Mouse (Mus musculus): ENCODE results near the gene Dlg2.

DNA sequence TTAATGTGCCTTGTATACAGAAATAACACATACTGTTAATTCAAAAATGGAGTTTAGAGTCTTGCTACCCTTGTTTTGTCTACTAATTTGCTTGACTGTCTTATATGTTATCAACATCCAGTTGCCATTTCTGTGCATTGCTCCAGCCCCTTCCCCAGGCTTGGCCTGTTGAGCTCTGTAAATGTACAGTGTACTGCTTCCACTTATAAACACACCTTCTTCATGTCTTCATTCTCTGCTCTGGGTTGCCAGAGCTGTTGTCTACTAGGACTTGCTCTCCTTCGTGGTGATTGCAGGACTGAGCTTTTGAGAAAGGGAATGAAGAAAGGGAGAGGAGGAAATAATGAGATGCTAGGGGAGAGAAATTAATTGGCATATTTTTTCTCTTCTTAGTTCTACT is 227.5 kb downstream of the Dlg2 start:
- no peak for TF ChIP-seq CTCF (IDR thresholded peaks at IDR 0.05; ENCODE audit: low read depth, low read length)
- TF ChIP-seq TAL1 (conservative IDR thresholded peaks at IDR 0.05; ENCODE audit: low read depth, low read length), result no peak
- TF ChIP-seq POLR2AphosphoS5 (IDR thresholded peaks at IDR 0.05; ENCODE audit: insufficient replicate concordance, low read depth, low read length), result no peak
- no peak for TF ChIP-seq GATA1 (IDR thresholded peaks at IDR 0.05; ENCODE audit: borderline replicate concordance, low read length)

All from G1E (cell line).